Mouse (Mus musculus): ENCODE results near the gene Alkbh2. TPM values are rescaled to one million over a fixed set of nuclear protein-coding genes. Genes with fewer than 3 reads are reported as not detected.

The Alkbh2 gene
- polyA plus RNA-seq, 1 experiment from 2014 or later = 6.4 TPM

DNA sequence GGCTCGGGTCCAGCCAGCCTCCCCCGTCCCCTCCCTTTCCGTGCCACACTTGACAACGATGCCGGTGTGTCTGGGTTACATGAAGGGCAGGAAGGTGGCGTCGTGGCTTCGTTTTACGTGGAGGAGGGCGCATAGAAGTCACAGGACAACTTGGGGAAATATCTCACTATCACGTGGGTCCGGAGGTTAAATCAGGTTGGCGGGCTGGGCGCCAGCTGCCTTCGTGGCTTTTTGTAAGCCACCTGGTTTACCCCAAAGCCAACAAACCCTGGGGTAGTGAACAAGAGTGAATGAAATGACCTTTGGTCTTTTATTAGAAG, 3.5 kb upstream of the Alkbh2 start:
- Histone ChIP-seq H3K9me3 (ENCODE audit: control insufficient read depth, low read length) (no peaks in the 10 kb centered on the region), H3K27me3 (replicated peaks; ENCODE audit: control insufficient read depth, insufficient read depth, low read length) (no peaks in the 10 kb centered on the region), H3K4me1 (replicated peaks; ENCODE audit: control insufficient read depth, insufficient read depth, low read length) (peaks cover 9% of the 10 kb centered on the region), H3K4me3 (replicated peaks; ENCODE audit: low read length) (peak overlapping the region; percentile 84), H3K4me2 (ENCODE audit: low read length) (peak overlapping the region; percentile 91), H3K36me3 (ENCODE audit: control insufficient read depth, insufficient read depth) (no peaks in the 10 kb centered on the region), H3K27ac (ENCODE audit: low read length) (no peak overlapping the region; the same call in 1 of the 2 replicates), H3K9ac (replicated peaks; ENCODE audit: low read depth, low read length) (peak overlapping the region; percentile 54)
- ATAC-seq = no peak
- WGBS = under 1% methylated on average over 15 of the region's 15 CpGs

GRCm38 (mm10) chr5:114130698-114131520, 2.9 kb upstream of the Alkbh2 start:
- Histone ChIP-seq H3K27me3 (replicated peaks; ENCODE audit: control insufficient read depth, insufficient read depth, low read length) (no peaks in the 10 kb centered on the region), H3K27ac (ENCODE audit: low read length) (peak overlapping the region; percentile 25)

GRCm38 (mm10) chr5:114130211-114130605, 2.2 kb upstream of the Alkbh2 start, which contains the start of gene Ung:
Gene Ung, plus strand, starts transcription at chr5:114130386.
- H3K27ac ChIP-seq (ENCODE audit: low read length) = peak within 1 kb of the TSS; percentile 25
- no peaks in the 10 kb centered on the region for H3K36me3 ChIP-seq (ENCODE audit: control insufficient read depth, insufficient read depth)
- ATAC-seq = peak; percentile 22
- H3K9ac ChIP-seq (replicated peaks; ENCODE audit: low read depth, low read length) = peak within 1 kb of the TSS; percentile 59
- peaks cover 9% of the 10 kb centered on the region for H3K4me1 ChIP-seq (replicated peaks; ENCODE audit: control insufficient read depth, insufficient read depth, low read length)
- peak within 1 kb of the TSS; percentile 84 for H3K4me3 ChIP-seq (replicated peaks; ENCODE audit: low read length)
- H3K9me3 ChIP-seq (ENCODE audit: control insufficient read depth, low read length) = no peaks in the 10 kb centered on the region
- peak within 1 kb of the TSS; percentile 91 for H3K4me2 ChIP-seq (ENCODE audit: low read length)
- no peaks in the 10 kb centered on the region for H3K27me3 ChIP-seq (replicated peaks; ENCODE audit: control insufficient read depth, insufficient read depth, low read length)
- 1% methylated on average over 26 of the region's 29 CpGs for WGBS

More at GRCm38 (mm10) chr5:114130698-114131520, 2.9 kb upstream of the Alkbh2 start:
- Histone ChIP-seq H3K9ac (replicated peaks; ENCODE audit: low read depth, low read length) (peak overlapping the region; percentile 59), H3K4me3 (replicated peaks; ENCODE audit: low read length) (peak overlapping the region; percentile 84), H3K4me2 (ENCODE audit: low read length) (peak overlapping the region; percentile 91), H3K9me3 (ENCODE audit: control insufficient read depth, low read length) (no peaks in the 10 kb centered on the region), H3K36me3 (ENCODE audit: control insufficient read depth, insufficient read depth) (no peaks in the 10 kb centered on the region), H3K4me1 (replicated peaks; ENCODE audit: control insufficient read depth, insufficient read depth, low read length) (peaks cover 9% of the 10 kb centered on the region)
- ATAC-seq = peak; percentile 99
- whole genome bisulfite sequencing = under 1% methylated on average over 87 of the region's 87 CpGs

- Histone ChIP-seq H3K9me3 (ENCODE audit: control insufficient read depth, low read length) (no peaks in the 10 kb centered on the region), H3K9ac (replicated peaks; ENCODE audit: low read depth, low read length) (no peak overlapping the region), H3K27ac (ENCODE audit: low read length) (no peak overlapping the region), H3K4me2 (ENCODE audit: low read length) (peak overlapping the region; percentile 91), H3K4me1 (replicated peaks; ENCODE audit: control insufficient read depth, insufficient read depth, low read length) (peaks cover 9% of the 10 kb centered on the region), H3K36me3 (ENCODE audit: control insufficient read depth, insufficient read depth) (no peaks in the 10 kb centered on the region), H3K27me3 (replicated peaks; ENCODE audit: control insufficient read depth, insufficient read depth, low read length) (no peaks in the 10 kb centered on the region), H3K4me3 (replicated peaks; ENCODE audit: low read length) (peak overlapping the region; percentile 84)
- ATAC-seq = no peak
- 76% methylated on average over 15 of the region's 15 CpGs for WGBS
Observed at GRCm38 (mm10) chr5:114129550-114130210, 1.7 kb upstream of the Alkbh2 start.

- no peak for ATAC-seq
- no peak overlapping the region for H3K27ac ChIP-seq (ENCODE audit: low read length)
Observed at GRCm38 (mm10) chr5:114126499-114127244, 1.3 kb downstream of the Alkbh2 start.

DNA sequence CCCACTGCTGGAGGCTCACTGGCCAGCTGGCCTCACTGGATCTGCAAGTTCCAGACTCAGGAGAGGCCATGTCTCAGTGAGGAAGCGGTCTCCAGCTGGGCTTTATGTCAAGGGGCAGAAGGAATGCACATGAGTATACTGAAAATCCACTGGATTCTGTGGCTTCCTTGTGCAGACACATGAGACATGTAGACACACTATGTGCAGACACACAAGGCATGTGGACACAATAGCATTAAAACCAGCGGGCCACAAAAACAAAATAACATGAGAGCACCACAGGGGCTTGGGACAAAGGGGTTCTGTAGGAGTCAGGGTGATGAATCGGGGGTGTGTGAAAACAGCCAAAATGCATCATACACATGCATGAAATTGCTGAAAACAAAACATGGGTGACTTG, 2.0 kb downstream of the Alkbh2 start:
- Histone ChIP-seq H3K9ac (replicated peaks; ENCODE audit: low read depth, low read length) (no peak overlapping the region), H3K36me3 (ENCODE audit: control insufficient read depth, insufficient read depth) (peaks cover 14% of the 10 kb centered on the region), H3K27ac (ENCODE audit: low read length) (no peak overlapping the region), H3K4me1 (replicated peaks; ENCODE audit: control insufficient read depth, insufficient read depth, low read length) (no peaks in the 10 kb centered on the region; the same call in 1 of the 2 replicates), H3K27me3 (replicated peaks; ENCODE audit: control insufficient read depth, insufficient read depth, low read length) (no peaks in the 10 kb centered on the region), H3K4me2 (ENCODE audit: low read length) (no peak overlapping the region), H3K4me3 (replicated peaks; ENCODE audit: low read length) (no peak overlapping the region), H3K9me3 (ENCODE audit: control insufficient read depth, low read length) (no peaks in the 10 kb centered on the region)
- ATAC-seq = no peak
- WGBS = 94% methylated on average over 3 of the region's 3 CpGs

More at GRCm38 (mm10) chr5:114126499-114127244, 1.3 kb downstream of the Alkbh2 start:
- WGBS = 88% methylated on average over 7 of the region's 7 CpGs
- H3K9ac ChIP-seq (replicated peaks; ENCODE audit: low read depth, low read length) = no peak overlapping the region
- peak overlapping the region; percentile 71; the same call in 1 of the 2 replicates for H3K4me3 ChIP-seq (replicated peaks; ENCODE audit: low read length)
- peaks cover 7% of the 10 kb centered on the region for H3K36me3 ChIP-seq (ENCODE audit: control insufficient read depth, insufficient read depth)
- H3K27me3 ChIP-seq (replicated peaks; ENCODE audit: control insufficient read depth, insufficient read depth, low read length) = no peaks in the 10 kb centered on the region
- no peaks in the 10 kb centered on the region for H3K9me3 ChIP-seq (ENCODE audit: control insufficient read depth, low read length)
- H3K4me2 ChIP-seq (ENCODE audit: low read length) = peak overlapping the region; percentile 95; the same call in 1 of the 2 replicates
- H3K4me1 ChIP-seq (replicated peaks; ENCODE audit: control insufficient read depth, insufficient read depth, low read length) = peaks cover 5% of the 10 kb centered on the region

GRCm38 (mm10) chr5:114119806-114120205, 8.2 kb downstream of the Alkbh2 start:
- no peaks in the 10 kb centered on the region for H3K4me1 ChIP-seq (replicated peaks; ENCODE audit: control insufficient read depth, insufficient read depth, low read length)
- H3K27ac ChIP-seq (ENCODE audit: low read length) = no peak overlapping the region
- WGBS = 92% methylated on average over 4 of the region's 4 CpGs
- no peak overlapping the region for H3K4me2 ChIP-seq (ENCODE audit: low read length)
- no peak overlapping the region for H3K9ac ChIP-seq (replicated peaks; ENCODE audit: low read depth, low read length)
- peaks cover 27% of the 10 kb centered on the region for H3K36me3 ChIP-seq (ENCODE audit: control insufficient read depth, insufficient read depth)
- no peak for ATAC-seq
- no peak overlapping the region for H3K4me3 ChIP-seq (replicated peaks; ENCODE audit: low read length)
- no peaks in the 10 kb centered on the region for H3K27me3 ChIP-seq (replicated peaks; ENCODE audit: control insufficient read depth, insufficient read depth, low read length)
- H3K9me3 ChIP-seq (ENCODE audit: control insufficient read depth, low read length) = no peaks in the 10 kb centered on the region

GRCm38 (mm10) chr5:114116586-114116985, 11.4 kb downstream of the Alkbh2 start:
- no peaks in the 10 kb centered on the region for H3K4me1 ChIP-seq (replicated peaks; ENCODE audit: control insufficient read depth, insufficient read depth, low read length)
- 80% methylated on average over 7 of the region's 7 CpGs for WGBS
- no peaks in the 10 kb centered on the region for H3K9me3 ChIP-seq (ENCODE audit: control insufficient read depth, low read length)
- H3K27ac ChIP-seq (ENCODE audit: low read length) = no peak overlapping the region
- H3K36me3 ChIP-seq (ENCODE audit: control insufficient read depth, insufficient read depth) = peaks cover 27% of the 10 kb centered on the region
- no peak for ATAC-seq
- H3K4me3 ChIP-seq (replicated peaks; ENCODE audit: low read length) = no peak overlapping the region
- no peak overlapping the region for H3K4me2 ChIP-seq (ENCODE audit: low read length)
- no peak overlapping the region for H3K9ac ChIP-seq (replicated peaks; ENCODE audit: low read depth, low read length)
- H3K27me3 ChIP-seq (replicated peaks; ENCODE audit: control insufficient read depth, insufficient read depth, low read length) = no peaks in the 10 kb centered on the region

- no peaks in the 10 kb centered on the region for H3K27me3 ChIP-seq (replicated peaks; ENCODE audit: control insufficient read depth, insufficient read depth, low read length)
- peaks cover 25% of the 10 kb centered on the region for H3K36me3 ChIP-seq (ENCODE audit: control insufficient read depth, insufficient read depth)
- no peak overlapping the region for H3K4me3 ChIP-seq (replicated peaks; ENCODE audit: low read length)
- H3K27ac ChIP-seq (ENCODE audit: low read length) = no peak overlapping the region
- no peak overlapping the region for H3K9ac ChIP-seq (replicated peaks; ENCODE audit: low read depth, low read length)
- ATAC-seq = no peak
- H3K4me1 ChIP-seq (replicated peaks; ENCODE audit: control insufficient read depth, insufficient read depth, low read length) = no peaks in the 10 kb centered on the region
- H3K9me3 ChIP-seq (ENCODE audit: control insufficient read depth, low read length) = no peaks in the 10 kb centered on the region
- 91% methylated on average over 5 of the region's 5 CpGs for WGBS
- no peak overlapping the region for H3K4me2 ChIP-seq (ENCODE audit: low read length)
Observed at GRCm38 (mm10) chr5:114115030-114115429, 13.0 kb downstream of the Alkbh2 start.
